Mouse (Mus musculus): ENCODE measurements around the gene Gna12. TPM values are rescaled to one million over a fixed set of nuclear protein-coding genes. Genes with fewer than 3 reads are reported as not detected.

Gene Gna12
- polyA plus RNA-seq, 1 experiment from 2014 or later = 7.1 TPM

Other genes starting within 250 kb of the Gna12 start
- gene Lfng, start 223.1 kb downstream of the Gna12 start, polyA plus RNA-seq (2015; fragmentation: Nextera tagmentation; extraction: Ambion mirVana) = 6.2 and 7.7 TPM in 2 replicates
- gene Ttyh3, start 181.4 kb downstream of the Gna12 start, polyA plus RNA-seq (2015; fragmentation: Nextera tagmentation; extraction: Ambion mirVana) = 16.3 and 17.9 TPM in 2 replicates
- 9.6 and 10.3 TPM in 2 replicates for gene Iqce, start 128.1 kb downstream of the Gna12 start, polyA plus RNA-seq (2015; fragmentation: Nextera tagmentation; extraction: Ambion mirVana)
- 15.3 and 16.6 TPM in 2 replicates for gene Brat1, start 125.4 kb downstream of the Gna12 start, polyA plus RNA-seq (2015; fragmentation: Nextera tagmentation; extraction: Ambion mirVana)
- gene Amz1, start 106.3 kb downstream of the Gna12 start, polyA plus RNA-seq (2015; fragmentation: Nextera tagmentation; extraction: Ambion mirVana) = 0.90 and 1.1 TPM in 2 replicates
- 0.87 and 1.4 TPM in 2 replicates for gene Card11, start 170.2 kb upstream of the Gna12 start, polyA plus RNA-seq (2015; fragmentation: Nextera tagmentation; extraction: Ambion mirVana)

Data from heart, embryonic 16.5 days (tissue).